In the genomic region with DNA sequence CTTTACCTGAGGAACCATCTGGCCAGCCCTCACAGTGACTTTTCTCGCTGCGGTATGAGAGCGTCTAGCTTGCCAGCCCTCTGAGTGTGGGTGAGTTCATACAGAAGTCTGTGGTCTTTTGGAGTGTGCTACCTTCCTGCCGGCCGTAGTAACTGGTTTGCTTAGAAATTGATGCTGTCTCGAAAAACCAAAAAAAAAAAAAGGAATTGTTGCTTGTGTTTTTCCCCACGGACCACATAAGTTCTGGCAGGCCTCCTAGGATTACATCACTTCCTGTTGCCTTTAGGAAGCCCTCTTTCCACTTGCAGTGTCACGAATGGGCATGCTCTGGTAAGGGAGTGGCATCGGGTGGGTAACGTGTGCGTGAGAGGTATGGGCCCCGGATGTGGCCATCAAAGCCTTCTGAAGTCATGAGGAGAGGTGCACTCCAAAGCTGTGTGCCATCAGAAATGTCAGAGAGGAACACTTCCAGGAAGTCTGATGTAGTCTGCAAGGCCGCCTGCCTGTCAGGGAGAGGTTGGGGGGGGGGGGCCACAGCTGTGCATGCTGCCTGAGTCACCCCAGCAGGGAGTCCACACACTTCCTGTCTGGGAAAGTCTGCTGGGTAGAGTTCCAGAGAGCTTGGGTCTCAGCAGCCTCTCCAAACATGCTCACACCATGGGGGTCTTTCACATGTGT, we compare ENCODE assay signal across 7 mouse cellular contexts. TPM values are rescaled to one million over a fixed set of nuclear protein-coding genes. Genes with fewer than 3 reads are reported as not detected.
DNase-seq lines count a peak whose midpoint lies in the region; ATAC-seq and TF ChIP-seq lines count a peak whose summit lies in the region.

No protein-coding gene starts in this region.

- in situ Hi-C loops in Patski (cut with MboI; ENCODE audit: low pct_unique_long_range_greater_than_20kb) = no loop called here

- no peaks in the 10 kb centered on the region; the same call in 1 of the 2 replicates for H3K9me3 ChIP-seq in intestine, embryonic 16.5 days (ENCODE audit: control insufficient read depth, low read length)

- POLR2A ChIA-PET in Patski (lab: Charles Lee) = no interaction called here

- CTCF ChIA-PET in Patski (lab: Charles Lee) = no interaction called here

- ATAC-seq in CD4-positive, CD25-positive, alpha-beta regulatory T cell, adult 4 months = peak; percentile 94
- ATAC-seq in Patski = peak; percentile 51
- peak; percentile 68 for ATAC-seq in intestine, embryonic 16.5 days

- intact Hi-C loops in gastrocnemius, postnatal 36 days (cut with DNase I) = no loop called here

- TF ChIP-seq CTCF in Patski (IDR thresholded peaks at IDR 0.05) = no peak

- H3K4me1 ChIP-seq in intestine, embryonic 16.5 days (ENCODE audit: control insufficient read depth, insufficient read depth, low read length) = peaks cover 30% of the 10 kb centered on the region

- DNase-seq in Patski (ENCODE audit: low read depth, low spot score) = peak; percentile 62
- DNase-seq in gastrocnemius, postnatal 36 days = peak; percentile 58 to 67
- peak; percentile 56 to 76 for DNase-seq in lung, adult 18-20 months
- DNase-seq in spleen, postnatal 36 days (ENCODE audit: low spot score in 2 of 2) = peak; percentile 37 to 56
- no peak for DNase-seq in ovary, postnatal 14 days (ENCODE audit: low spot score)

- peak overlapping the region; percentile 74 for H3K27ac ChIP-seq in intestine, embryonic 16.5 days (ENCODE audit: low read length)

- WGBS in intestine, embryonic 16.5 days = 51% methylated on average over 13 of the region's 13 CpGs

- peak overlapping the region; percentile 33; the same call in 1 of the 2 replicates for H3K9ac ChIP-seq in intestine, embryonic 16.5 days (ENCODE audit: low read depth, low read length)

- H3K36me3 ChIP-seq in intestine, embryonic 16.5 days (ENCODE audit: control insufficient read depth, insufficient read depth, low read length) = no peaks in the 10 kb centered on the region

- no peak overlapping the region for H3K4me3 ChIP-seq in intestine, embryonic 16.5 days (ENCODE audit: low read length)

- no peaks in the 10 kb centered on the region for H3K27me3 ChIP-seq in Patski
- no peaks in the 10 kb centered on the region for H3K27me3 ChIP-seq in intestine, embryonic 16.5 days (replicated peaks; ENCODE audit: control insufficient read depth, insufficient read depth, low read length)

- peak overlapping the region; percentile 32 for H3K4me2 ChIP-seq in intestine, embryonic 16.5 days (ENCODE audit: low read depth, low read length)

RNA-seq across cellular contexts. Expression of a gene that starts 24.3 kb away (rescaled TPM):
- polyA plus RNA-seq in CD4-positive, CD25-positive, alpha-beta regulatory T cell, adult 4 months (2017; shearing (Covaris generic)) = 1 to 10 TPM; 2.6 to 4.6 TPM
- 30.9 TPM for polyA plus RNA-seq in Patski (2021)
- 10 to 100 TPM; 24.4 to 31.1 TPM for total RNA-seq in gastrocnemius, postnatal 36 days (2021)
- 2.2 and 2.3 TPM in 2 replicates for polyA plus RNA-seq in intestine, embryonic 16.5 days (2015; fragmentation: Nextera tagmentation; extraction: Ambion mirVana)

RNA-seq across cellular contexts. Expression of a gene that starts 49.2 kb away (rescaled TPM):
- polyA plus RNA-seq in CD4-positive, CD25-positive, alpha-beta regulatory T cell, adult 4 months (2017; shearing (Covaris generic)) = 10 to 100 TPM; 30.3 to 34.6 TPM
- polyA plus RNA-seq in Patski (2021) = 1.4 TPM
- total RNA-seq in gastrocnemius, postnatal 36 days (2021) = 1 to 10 TPM; 1.8 to 2.6 TPM
- polyA plus RNA-seq in intestine, embryonic 16.5 days (2015; fragmentation: Nextera tagmentation; extraction: Ambion mirVana) = 3.0 and 3.6 TPM in 2 replicates

RNA-seq across cellular contexts. Expression of a gene that starts 56.5 kb away (rescaled TPM):
- polyA plus RNA-seq in CD4-positive, CD25-positive, alpha-beta regulatory T cell, adult 4 months (2017; shearing (Covaris generic)) = 1 to 10 TPM; 3.7 to 7.7 TPM
- 44.9 TPM for polyA plus RNA-seq in Patski (2021)
- 10 to 100 TPM in 1 of 2 experiments, 1 to 10 TPM in 1; 7.0 to 10.3 TPM for total RNA-seq in gastrocnemius, postnatal 36 days (2021)
- polyA plus RNA-seq in intestine, embryonic 16.5 days (2015; fragmentation: Nextera tagmentation; extraction: Ambion mirVana) = 20.2 and 21.8 TPM in 2 replicates
